Mouse (Mus musculus) MEL (cell line): ENCODE measurements around the gene Trem3.

ENCODE experiments used
- CHD1 ChIP-seq: IDR thresholded peaks from 2 replicates; pipeline ENCODE4 v1.6.1; 2012; ENCODE audit warnings: low read depth, mild to moderate bottlenecking, inconsistent platforms, low read length, improper control_type of control experiment
- CHD2 ChIP-seq: IDR thresholded peaks from 2 replicates; pipeline ENCODE4 v1.6.1; 2011; ENCODE audit warnings: low read length, improper control_type of control experiment
- CTCF ChIP-seq, 3 experiments: IDR thresholded peaks in 2 of 3; conservative IDR thresholded peaks in 1 of 3; 2 replicates each; pipeline ENCODE4 v1.5.1; 2011 to 2012; ENCODE audit warnings: low read length in 3 of 3, low read depth in 2 of 3, mild to moderate bottlenecking in 2 of 3, improper control_type of control experiment in 1 of 3, inconsistent platforms in 1 of 3, mixed read lengths in 1 of 3, moderate library complexity in 1 of 3; ENCODE audit not compliant: control insufficient read depth in 1 of 3, insufficient read depth in 1 of 3, poor library complexity in 1 of 3, severe bottlenecking in 1 of 3
- EP300 ChIP-seq, 2 experiments: IDR thresholded peaks; 2 replicates each; pipeline ENCODE4 v1.6.1; 2011; ENCODE audit warnings: improper control_type of control experiment in 2 of 2, low read length in 2 of 2, low read depth in 1 of 2, mild to moderate bottlenecking in 1 of 2
- MAX ChIP-seq: IDR thresholded peaks from 2 replicates; pipeline ENCODE4 v1.6.1; 2011; ENCODE audit warnings: low read length, improper control_type of control experiment
- NELFE ChIP-seq: IDR thresholded peaks from 2 replicates; pipeline ENCODE4 v1.6.1; 2011; ENCODE audit warnings: low read depth, low read length, improper control_type of control experiment
- POLR2A ChIP-seq, 2 experiments: IDR thresholded peaks; 2 replicates each; pipeline ENCODE4 v1.6.1; 2011 to 2012; ENCODE audit warnings: low read length in 2 of 2, mild to moderate bottlenecking in 2 of 2, control low read depth in 1 of 2, improper control_type of control experiment in 1 of 2, low read depth in 1 of 2, moderate library complexity in 1 of 2; ENCODE audit not compliant: control insufficient read depth in 1 of 2, insufficient read depth in 1 of 2, poor library complexity in 1 of 2
- POLR2AphosphoS2 ChIP-seq: IDR thresholded peaks from 2 replicates; pipeline ENCODE4 v1.6.1; 2011; ENCODE audit warnings: low read length, improper control_type of control experiment
- SIN3A ChIP-seq: IDR thresholded peaks from 2 replicates; pipeline ENCODE4 v1.6.1; 2012; ENCODE audit warnings: low read length, improper control_type of control experiment, inconsistent platforms
- TAL1 ChIP-seq: IDR thresholded peaks from 2 replicates; pipeline ENCODE4 v1.6.1; 2012; ENCODE audit warnings: mild to moderate bottlenecking, inconsistent platforms, low read length, moderate library complexity, mixed read lengths
- TBP ChIP-seq: IDR thresholded peaks from 2 replicates; pipeline ENCODE4 v1.8.0; 2011; ENCODE audit warnings: low read depth, low read length, improper control_type of control experiment
- TCF12 ChIP-seq: IDR thresholded peaks from 2 replicates; pipeline ENCODE4 v1.6.1; 2014; ENCODE audit warnings: low read depth, mild to moderate bottlenecking, inconsistent platforms, low read length, improper control_type of control experiment, moderate library complexity
- ZMIZ1 ChIP-seq: IDR thresholded peaks from 2 replicates; pipeline ENCODE4 v1.6.1; 2012; ENCODE audit warnings: low read depth, mild to moderate bottlenecking, inconsistent platforms, low read length, improper control_type of control experiment, moderate library complexity

DNA sequence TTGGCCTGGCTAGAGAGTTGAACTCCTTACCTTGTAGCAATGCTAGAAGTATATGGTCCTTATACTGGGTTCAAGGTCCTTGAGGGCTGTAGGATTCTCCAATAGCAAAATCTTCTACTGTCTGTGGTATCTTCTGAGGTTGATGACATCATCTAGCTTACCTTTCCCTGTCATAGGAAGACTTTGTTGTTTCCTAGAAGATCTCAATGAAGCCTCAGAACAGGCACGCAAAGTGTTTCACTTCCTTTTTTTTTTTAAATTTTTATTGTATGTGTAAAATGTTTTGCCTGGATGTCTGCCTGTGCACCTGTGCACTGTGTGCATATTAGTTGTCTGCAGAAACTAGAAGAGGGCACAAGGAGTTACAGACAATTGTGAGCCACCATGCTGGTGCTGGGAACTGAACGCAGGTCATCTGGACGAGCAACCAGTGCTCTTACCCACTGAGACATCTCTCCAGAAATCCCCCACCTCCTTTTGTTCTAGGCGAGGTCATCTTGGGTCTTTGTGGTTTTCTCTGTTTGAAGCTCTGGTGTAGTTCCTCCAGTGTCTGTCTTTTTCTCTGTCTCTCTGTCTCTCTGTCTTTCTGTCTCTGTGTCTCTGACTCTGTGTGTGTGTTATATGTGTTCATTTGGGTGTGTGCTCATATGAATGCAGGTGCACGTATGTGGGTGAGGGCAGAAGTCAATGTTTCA lies 46.1 kb downstream of the Trem3 start:
- TF ChIP-seq TAL1 (no peak), CTCF (IDR thresholded peaks at IDR 0.05 in 2 of 3, conservative IDR thresholded peaks at IDR 0.05 in 1 of 3; ENCODE audit: control insufficient read depth in 1 of 3, insufficient read depth in 1 of 3, low read depth in 2 of 3, low read length in 3 of 3, poor library complexity in 1 of 3, severe bottlenecking in 1 of 3) (no peak), EP300 (IDR thresholded peaks at IDR 0.05; ENCODE audit: low read depth in 1 of 2, low read length in 2 of 2) (no peak), POLR2AphosphoS2 (no peak), TCF12 (0 out of 2 replicates have a peak, but pooled peaks have one; percentile 6), POLR2A (IDR thresholded peaks at IDR 0.05; ENCODE audit: control insufficient read depth in 1 of 2, insufficient read depth in 1 of 2, low read depth in 1 of 2, low read length in 2 of 2, poor library complexity in 1 of 2) (no peak), NELFE (no peak), CHD2 (no peak), TBP (no peak), SIN3A (no peak), MAX (no peak), ZMIZ1 (no peak), CHD1 (no peak)
